Mouse (Mus musculus): ENCODE data around the gene Rpl13. TPM values are rescaled to one million over a fixed set of nuclear protein-coding genes. Genes with fewer than 3 reads are reported as not detected.
"Not testable (repeated sequence)": the region's sequence is repeated elsewhere in the genome, so short reads cannot be mapped to it uniquely, and the experiment has no call there.

The Rpl13 gene
- polyA plus RNA-seq, 1 experiment = 834 TPM

- Histone ChIP-seq H3K36me3 (ENCODE audit: control insufficient read depth, insufficient read depth, low read length) (peaks cover 1% of the 10 kb centered on the region; the same call in 1 of the 2 replicates), H3K27ac (ENCODE audit: control insufficient read depth, insufficient read depth, low read depth, low read length) (peak overlapping the region; percentile 41), H3K4me1 (ENCODE audit: control insufficient read depth, insufficient read depth, low read length) (peaks cover 5% of the 10 kb centered on the region; the same call in 1 of the 2 replicates), H3K27me3 (ENCODE audit: control insufficient read depth, insufficient read depth, low read length) (no peaks in the 10 kb centered on the region), H3K4me3 (ENCODE audit: control insufficient read depth, low read depth, low read length) (no peak overlapping the region)
- TF ChIP-seq CTCF (IDR thresholded peaks at IDR 0.05; ENCODE audit: control insufficient read depth, insufficient read depth, insufficient replicate concordance, low read depth, low read length) = no peak
- no peak for TF ChIP-seq POLR2A (IDR thresholded peaks at IDR 0.05; ENCODE audit: control insufficient read depth, low read depth, low read length)
Measured at GRCm38 (mm10) chr8:123100288-123100687, 1.9 kb upstream of the Rpl13 start.

GRCm38 (mm10) chr8:123101244-123101643 lies 906 bp upstream of the Rpl13 start:
- H3K36me3 ChIP-seq (ENCODE audit: control insufficient read depth, insufficient read depth, low read length) = peaks cover 2% of the 10 kb centered on the region; the same call in 1 of the 2 replicates
- peaks cover 5% of the 10 kb centered on the region; the same call in 1 of the 2 replicates for H3K4me1 ChIP-seq (ENCODE audit: control insufficient read depth, insufficient read depth, low read length)
- H3K27ac ChIP-seq (ENCODE audit: control insufficient read depth, insufficient read depth, low read depth, low read length) = no peak overlapping the region
- TF ChIP-seq CTCF (IDR thresholded peaks at IDR 0.05; ENCODE audit: control insufficient read depth, insufficient read depth, insufficient replicate concordance, low read depth, low read length) (no peak), POLR2A (IDR thresholded peaks at IDR 0.05; ENCODE audit: control insufficient read depth, low read depth, low read length) (no peak)
- no peak overlapping the region for H3K4me3 ChIP-seq (ENCODE audit: control insufficient read depth, low read depth, low read length)
- H3K27me3 ChIP-seq (ENCODE audit: control insufficient read depth, insufficient read depth, low read length) = no peaks in the 10 kb centered on the region

- H3K36me3 ChIP-seq (ENCODE audit: control insufficient read depth, insufficient read depth, low read length); H3K27me3 ChIP-seq (ENCODE audit: control insufficient read depth, insufficient read depth, low read length); H3K4me1 ChIP-seq (ENCODE audit: control insufficient read depth, insufficient read depth, low read length): not testable (repeated sequence)
- Histone ChIP-seq H3K27ac (ENCODE audit: control insufficient read depth, insufficient read depth, low read depth, low read length) (peak overlapping the region; percentile 90), H3K4me3 (ENCODE audit: control insufficient read depth, low read depth, low read length) (peak overlapping the region; percentile 97)
Measured at GRCm38 (mm10) chr8:123102855-123103254, 705 bp downstream of the Rpl13 start.

GRCm38 (mm10) chr8:123103285-123103684 lies 1.1 kb downstream of the Rpl13 start:
- TF ChIP-seq CTCF (IDR thresholded peaks at IDR 0.05; ENCODE audit: control insufficient read depth, insufficient read depth, insufficient replicate concordance, low read depth, low read length) (no peak), POLR2A (IDR thresholded peaks at IDR 0.05; ENCODE audit: control insufficient read depth, low read depth, low read length) (no peak)
- H3K4me1 ChIP-seq (ENCODE audit: control insufficient read depth, insufficient read depth, low read length) = peaks cover 5% of the 10 kb centered on the region; the same call in 1 of the 2 replicates
- peaks cover 2% of the 10 kb centered on the region; the same call in 1 of the 2 replicates for H3K36me3 ChIP-seq (ENCODE audit: control insufficient read depth, insufficient read depth, low read length)
- H3K27ac ChIP-seq (ENCODE audit: control insufficient read depth, insufficient read depth, low read depth, low read length) = no peak overlapping the region
- H3K4me3 ChIP-seq (ENCODE audit: control insufficient read depth, low read depth, low read length) = peak overlapping the region; percentile 97
- no peaks in the 10 kb centered on the region for H3K27me3 ChIP-seq (ENCODE audit: control insufficient read depth, insufficient read depth, low read length)

- H3K27ac ChIP-seq (ENCODE audit: control insufficient read depth, insufficient read depth, low read depth, low read length) = no peak overlapping the region
- H3K4me1 ChIP-seq (ENCODE audit: control insufficient read depth, insufficient read depth, low read length) = peaks cover 5% of the 10 kb centered on the region; the same call in 1 of the 2 replicates
- TF ChIP-seq CTCF (IDR thresholded peaks at IDR 0.05; ENCODE audit: control insufficient read depth, insufficient read depth, insufficient replicate concordance, low read depth, low read length) = no peak
Measured at GRCm38 (mm10) chr8:123104046-123104767, 2.1 kb downstream of the Rpl13 start.

GRCm38 (mm10) chr8:123105553-123106326 lies 3.6 kb downstream of the Rpl13 start:
- Histone ChIP-seq H3K27me3 (ENCODE audit: control insufficient read depth, insufficient read depth, low read length) (no peaks in the 10 kb centered on the region), H3K4me1 (ENCODE audit: control insufficient read depth, insufficient read depth, low read length) (peaks cover 5% of the 10 kb centered on the region; the same call in 1 of the 2 replicates), H3K27ac (ENCODE audit: control insufficient read depth, insufficient read depth, low read depth, low read length) (no peak overlapping the region), H3K36me3 (ENCODE audit: control insufficient read depth, insufficient read depth, low read length) (peaks cover 2% of the 10 kb centered on the region; the same call in 1 of the 2 replicates), H3K4me3 (ENCODE audit: control insufficient read depth, low read depth, low read length) (no peak overlapping the region)
- TF ChIP-seq POLR2A (IDR thresholded peaks at IDR 0.05; ENCODE audit: control insufficient read depth, low read depth, low read length) = no peak
- TF ChIP-seq CTCF (IDR thresholded peaks at IDR 0.05; ENCODE audit: control insufficient read depth, insufficient read depth, insufficient replicate concordance, low read depth, low read length) = no peak

More at GRCm38 (mm10) chr8:123104046-123104767, 2.1 kb downstream of the Rpl13 start:
- no peaks in the 10 kb centered on the region for H3K27me3 ChIP-seq (ENCODE audit: control insufficient read depth, insufficient read depth, low read length)
- peaks cover 2% of the 10 kb centered on the region; the same call in 1 of the 2 replicates for H3K36me3 ChIP-seq (ENCODE audit: control insufficient read depth, insufficient read depth, low read length)
- H3K4me3 ChIP-seq (ENCODE audit: control insufficient read depth, low read depth, low read length) = no peak overlapping the region

- TF ChIP-seq POLR2A (IDR thresholded peaks at IDR 0.05; ENCODE audit: control insufficient read depth, low read depth, low read length) (no peak), CTCF (IDR thresholded peaks at IDR 0.05; ENCODE audit: control insufficient read depth, insufficient read depth, insufficient replicate concordance, low read depth, low read length) (no peak)
- Histone ChIP-seq H3K4me3 (ENCODE audit: control insufficient read depth, low read depth, low read length) (no peak overlapping the region), H3K27ac (ENCODE audit: control insufficient read depth, insufficient read depth, low read depth, low read length) (no peak overlapping the region), H3K36me3 (ENCODE audit: control insufficient read depth, insufficient read depth, low read length) (peaks cover 2% of the 10 kb centered on the region; the same call in 1 of the 2 replicates), H3K4me1 (ENCODE audit: control insufficient read depth, insufficient read depth, low read length) (peaks cover 5% of the 10 kb centered on the region; the same call in 1 of the 2 replicates), H3K27me3 (ENCODE audit: control insufficient read depth, insufficient read depth, low read length) (no peaks in the 10 kb centered on the region)
Measured at GRCm38 (mm10) chr8:123106531-123106930, 4.4 kb downstream of the Rpl13 start.
